Mouse (Mus musculus): Measurements from ENCODE around the gene Synpo2.

DNA sequence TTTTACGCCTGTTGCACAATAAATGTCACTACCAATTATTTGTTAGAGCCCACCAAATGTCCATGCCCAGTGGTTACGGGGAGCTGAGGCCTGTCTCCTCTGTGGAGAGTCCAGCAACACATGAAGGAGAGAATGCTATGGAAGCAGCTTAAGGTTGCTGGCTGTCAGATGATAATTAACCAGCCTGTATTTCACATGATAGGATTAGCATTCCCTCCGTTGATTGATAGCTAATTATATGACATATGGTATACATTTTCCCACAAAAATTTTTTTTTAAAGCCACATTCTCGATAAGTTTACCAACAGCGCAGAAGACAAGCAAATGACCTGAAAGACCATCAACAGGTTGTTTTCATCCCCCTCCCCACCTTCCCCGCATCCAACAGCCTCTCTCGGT, 454 bp downstream of the Synpo2 start:
- no peak for TF ChIP-seq CTCF (IDR thresholded peaks at IDR 0.05; ENCODE audit: borderline replicate concordance, extremely low read depth, insufficient read depth, insufficient read length)
- no peak for TF ChIP-seq POLR2A (IDR thresholded peaks at IDR 0.05; ENCODE audit: borderline replicate concordance, extremely low read depth, insufficient read depth, insufficient read length, poor library complexity, severe bottlenecking)

Measured in brain, embryonic 14.5 days (tissue).